Mouse (Mus musculus): Measurements from ENCODE around the gene Rgs3. TPM values are rescaled to one million over a fixed set of nuclear protein-coding genes. Genes with fewer than 3 reads are reported as not detected.

Rgs3 gene
- polyA plus RNA-seq, 2 experiments = 3.6 to 3.9 TPM

GRCm38 (mm10) chr4:62627331-62627730, 67.7 kb downstream of the Rgs3 start:
- no peak for TF ChIP-seq CTCF (IDR thresholded peaks at IDR 0.05; ENCODE audit: low read depth)
- no peak for TF ChIP-seq EP300 (IDR thresholded peaks at IDR 0.05; ENCODE audit: low read depth)
- Histone ChIP-seq H3K4me2 (ENCODE audit: low read depth) (no peak overlapping the region), H3K27me3 (ENCODE audit: control insufficient read depth, insufficient read depth, low read length) (no peaks in the 10 kb centered on the region), H3K36me3 (replicated peaks; ENCODE audit: control insufficient read depth, insufficient read depth, low read depth) (no peaks in the 10 kb centered on the region), H3K9ac (replicated peaks) (no peak overlapping the region), H3K4me3 (ENCODE audit: insufficient read depth in 1 of 2, low read depth in 2 of 2, low read length in 2 of 2) (no peak overlapping the region), H3K27ac (no peak overlapping the region), H3K9me3 (ENCODE audit: control insufficient read depth, low read length) (no peaks in the 10 kb centered on the region), H3K4me1 (replicated peaks; ENCODE audit: control insufficient read depth in 2 of 2, insufficient read depth in 2 of 2, low read length in 1 of 2) (peaks cover 0 to 7% of the 10 kb centered on the region in 2 experiments; a peak in 2 of 4 replicates)
- DNase-seq (ENCODE audit: low read depth in 3 of 3, low spot score in 3 of 3) (no peak), ATAC-seq (ENCODE audit: insufficient read depth) (no peak)
- WGBS (ENCODE audit: insufficient replicate concordance) = 50% methylated on average over 4 of the region's 4 CpGs

- H3K4me2 ChIP-seq (ENCODE audit: low read depth) = no peak overlapping the region
- no peak for TF ChIP-seq EP300 (IDR thresholded peaks at IDR 0.05; ENCODE audit: low read depth)
- no peak for TF ChIP-seq CTCF (IDR thresholded peaks at IDR 0.05; ENCODE audit: low read depth)
- no peaks in the 10 kb centered on the region for H3K36me3 ChIP-seq (replicated peaks; ENCODE audit: control insufficient read depth, insufficient read depth, low read depth)
- no peaks in the 10 kb centered on the region for H3K9me3 ChIP-seq (ENCODE audit: control insufficient read depth, low read length)
- WGBS (ENCODE audit: insufficient replicate concordance) = 72% methylated on average over 7 of the region's 7 CpGs
- no peak overlapping the region for H3K4me3 ChIP-seq (ENCODE audit: insufficient read depth in 1 of 2, low read depth in 2 of 2, low read length in 2 of 2)
- DNase-seq (ENCODE audit: low read depth in 3 of 3, low spot score in 3 of 3) (no peak), ATAC-seq (ENCODE audit: insufficient read depth) (no peak)
- no peak overlapping the region for H3K27ac ChIP-seq
- no peaks in the 10 kb centered on the region for H3K27me3 ChIP-seq (ENCODE audit: control insufficient read depth, insufficient read depth, low read length)
- H3K4me1 ChIP-seq (replicated peaks; ENCODE audit: control insufficient read depth in 2 of 2, insufficient read depth in 2 of 2, low read length in 1 of 2) = peaks cover 0 to 9% of the 10 kb centered on the region in 2 experiments; a peak in 2 of 4 replicates
- H3K9ac ChIP-seq (replicated peaks) = no peak overlapping the region
These were observed 68.9 kb downstream of the Rgs3 start for GRCm38 (mm10) chr4:62628547-62628946.

DNA sequence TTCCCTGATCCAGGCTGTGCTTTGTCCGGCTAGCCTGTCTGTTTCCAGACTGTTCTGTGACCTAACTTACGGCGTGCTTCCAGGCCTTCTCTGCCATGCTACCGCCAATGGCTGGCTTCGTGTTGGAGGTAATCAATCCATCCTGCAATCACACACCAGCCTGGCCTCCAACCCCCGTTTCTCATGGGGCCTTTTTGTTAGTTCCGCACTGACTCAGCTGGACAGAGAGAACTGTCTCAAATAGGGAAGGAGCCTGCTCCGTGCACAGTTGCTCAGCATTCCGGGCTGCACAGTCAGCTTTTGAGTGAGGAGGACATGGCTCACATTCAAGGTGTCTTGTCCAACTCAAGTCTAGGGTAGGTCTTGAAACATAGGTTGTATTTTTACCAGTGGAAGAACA, 69.8 kb downstream of the Rgs3 start:
- peaks cover 0 to 14% of the 10 kb centered on the region in 2 experiments; a peak in 2 of 4 replicates for H3K4me1 ChIP-seq (replicated peaks; ENCODE audit: control insufficient read depth in 2 of 2, insufficient read depth in 2 of 2, low read length in 1 of 2)
- H3K9me3 ChIP-seq (ENCODE audit: control insufficient read depth, low read length) = no peaks in the 10 kb centered on the region
- 26% methylated on average over 9 of the region's 9 CpGs for WGBS (ENCODE audit: insufficient replicate concordance)
- ATAC-seq (ENCODE audit: insufficient read depth) (no peak), DNase-seq (ENCODE audit: low read depth in 3 of 3, low spot score in 3 of 3) (no peak)
- TF ChIP-seq EP300 (IDR thresholded peaks at IDR 0.05; ENCODE audit: low read depth) = no peak
- no peak for TF ChIP-seq CTCF (IDR thresholded peaks at IDR 0.05; ENCODE audit: low read depth)
- H3K27me3 ChIP-seq (ENCODE audit: control insufficient read depth, insufficient read depth, low read length) = no peaks in the 10 kb centered on the region
- no peak overlapping the region for H3K4me2 ChIP-seq (ENCODE audit: low read depth)
- no peak overlapping the region for H3K27ac ChIP-seq
- H3K36me3 ChIP-seq (replicated peaks; ENCODE audit: control insufficient read depth, insufficient read depth, low read depth) = no peaks in the 10 kb centered on the region
- no peak overlapping the region for H3K4me3 ChIP-seq (ENCODE audit: insufficient read depth in 1 of 2, low read depth in 2 of 2, low read length in 2 of 2)
- no peak overlapping the region for H3K9ac ChIP-seq (replicated peaks)

GRCm38 (mm10) chr4:62629905-62630304, 70.3 kb downstream of the Rgs3 start:
- DNase-seq (ENCODE audit: low read depth in 3 of 3, low spot score in 3 of 3) (no peak), ATAC-seq (ENCODE audit: insufficient read depth) (no peak)
- Histone ChIP-seq H3K27ac (no peak overlapping the region), H3K27me3 (ENCODE audit: control insufficient read depth, insufficient read depth, low read length) (no peaks in the 10 kb centered on the region), H3K4me2 (ENCODE audit: low read depth) (no peak overlapping the region), H3K4me3 (ENCODE audit: insufficient read depth in 1 of 2, low read depth in 2 of 2, low read length in 2 of 2) (no peak overlapping the region), H3K36me3 (replicated peaks; ENCODE audit: control insufficient read depth, insufficient read depth, low read depth) (no peaks in the 10 kb centered on the region), H3K4me1 (replicated peaks; ENCODE audit: control insufficient read depth in 2 of 2, insufficient read depth in 2 of 2, low read length in 1 of 2) (peaks cover 0 to 14% of the 10 kb centered on the region in 2 experiments; a peak in 2 of 4 replicates), H3K9me3 (ENCODE audit: control insufficient read depth, low read length) (no peaks in the 10 kb centered on the region), H3K9ac (replicated peaks) (no peak overlapping the region)
- TF ChIP-seq CTCF (IDR thresholded peaks at IDR 0.05; ENCODE audit: low read depth) (no peak), EP300 (IDR thresholded peaks at IDR 0.05; ENCODE audit: low read depth) (no peak)
- 12% methylated on average over 4 of the region's 4 CpGs for WGBS (ENCODE audit: insufficient replicate concordance)

DNA sequence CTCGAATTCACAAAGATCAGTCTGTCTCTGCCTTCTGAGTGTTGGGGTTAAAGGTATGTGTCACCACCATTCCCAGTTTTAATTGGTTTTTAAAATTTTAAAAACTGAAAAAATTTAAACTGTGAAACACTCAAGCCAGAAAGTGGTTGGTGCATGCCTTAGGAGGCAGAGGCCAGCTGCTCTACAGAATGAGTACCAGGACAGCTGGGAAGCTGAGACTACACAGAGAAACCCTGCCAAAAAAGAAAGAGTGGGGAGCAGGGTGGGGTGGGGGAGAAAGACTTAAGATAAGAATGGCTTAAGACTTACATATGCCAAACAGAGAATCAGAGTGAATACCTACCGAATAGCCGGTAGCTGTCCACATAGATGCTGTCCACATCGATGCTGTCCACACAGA, 73.6 kb downstream of the Rgs3 start:
- peaks cover 0 to 26% of the 10 kb centered on the region in 2 experiments; a peak in 2 of 4 replicates for H3K4me1 ChIP-seq (replicated peaks; ENCODE audit: control insufficient read depth in 2 of 2, insufficient read depth in 2 of 2, low read length in 1 of 2)
- no peaks in the 10 kb centered on the region for H3K27me3 ChIP-seq (ENCODE audit: control insufficient read depth, insufficient read depth, low read length)
- no peak overlapping the region for H3K27ac ChIP-seq
- no peaks in the 10 kb centered on the region for H3K36me3 ChIP-seq (replicated peaks; ENCODE audit: control insufficient read depth, insufficient read depth, low read depth)
- TF ChIP-seq EP300 (IDR thresholded peaks at IDR 0.05; ENCODE audit: low read depth) = no peak
- no peak for TF ChIP-seq CTCF (IDR thresholded peaks at IDR 0.05; ENCODE audit: low read depth)
- WGBS (ENCODE audit: insufficient replicate concordance) = 75% methylated on average over 4 of the region's 4 CpGs
- H3K9me3 ChIP-seq (ENCODE audit: control insufficient read depth, low read length) = no peaks in the 10 kb centered on the region
- DNase-seq (ENCODE audit: low read depth in 3 of 3, low spot score in 3 of 3) (no peak), ATAC-seq (ENCODE audit: insufficient read depth) (no peak)
- no peak overlapping the region for H3K9ac ChIP-seq (replicated peaks)
- no peak overlapping the region for H3K4me2 ChIP-seq (ENCODE audit: low read depth)
- no peak overlapping the region for H3K4me3 ChIP-seq (ENCODE audit: insufficient read depth in 1 of 2, low read depth in 2 of 2, low read length in 2 of 2)
